Mouse (Mus musculus): ENCODE results near the gene Gata3. TPM values are rescaled to one million over a fixed set of nuclear protein-coding genes. Genes with fewer than 3 reads are reported as not detected.

The Gata3 gene
- polyA plus RNA-seq, 1 experiment from 2014 or later: 16.0 TPM

DNA sequence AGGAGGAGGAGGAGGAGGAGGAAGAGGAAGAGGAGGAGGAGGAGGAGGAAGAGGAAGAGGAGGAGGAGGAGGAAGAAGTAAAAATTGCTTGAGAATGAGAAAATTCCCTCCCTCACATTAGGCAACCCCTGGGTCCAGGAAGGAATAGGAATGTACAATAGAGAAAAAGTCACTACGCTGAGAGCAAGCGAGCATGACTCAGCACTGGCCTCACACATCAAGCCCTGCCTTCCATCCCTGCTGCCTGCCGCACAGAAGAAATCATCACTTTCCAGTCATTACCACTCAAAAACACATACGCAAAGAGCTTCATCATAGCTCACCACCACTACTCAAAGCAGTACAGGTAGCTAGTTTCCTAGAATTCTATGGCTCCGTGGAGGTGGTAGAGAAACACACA, 29.1 kb downstream of the Gata3 start:
- no peaks in the 10 kb centered on the region for H3K27me3 ChIP-seq (replicated peaks)
- 89% methylated on average over 5 of the region's 5 CpGs for WGBS
- H3K4me2 ChIP-seq: no peak overlapping the region
- no peaks in the 10 kb centered on the region for H3K9me3 ChIP-seq (replicated peaks)
- H3K4me1 ChIP-seq: no peaks in the 10 kb centered on the region
- no peak overlapping the region for H3K4me3 ChIP-seq (replicated peaks)
- ATAC-seq (ENCODE audit: low FRiP score): no peak
- H3K36me3 ChIP-seq: no peaks in the 10 kb centered on the region
- H3K27ac ChIP-seq (replicated peaks): no peak overlapping the region
- H3K9ac ChIP-seq (replicated peaks): no peak overlapping the region

DNA sequence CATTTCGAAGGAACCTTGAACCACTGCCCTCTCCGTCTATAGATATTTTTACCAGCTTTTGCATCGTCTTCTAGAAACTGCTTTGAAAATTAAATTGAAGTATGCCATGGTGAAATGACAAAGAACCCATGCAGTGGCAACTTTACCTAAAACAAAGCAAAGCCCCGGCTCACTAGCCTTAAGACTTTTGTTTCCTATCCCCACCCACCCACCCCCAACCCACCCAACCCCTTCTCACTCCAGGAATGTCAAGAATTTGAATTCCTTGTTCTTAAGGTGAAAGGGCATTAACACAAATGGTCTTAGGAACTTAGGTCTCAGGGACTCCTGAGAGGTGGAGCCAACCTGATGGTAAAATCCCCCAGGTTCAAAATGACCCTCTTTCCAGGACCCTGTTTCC, 34.0 kb downstream of the Gata3 start:
- ATAC-seq (ENCODE audit: low FRiP score): no peak
- Histone ChIP-seq H3K9me3 (replicated peaks) (no peaks in the 10 kb centered on the region), H3K4me3 (replicated peaks) (no peak overlapping the region), H3K36me3 (no peaks in the 10 kb centered on the region), H3K4me2 (no peak overlapping the region), H3K27me3 (replicated peaks) (no peaks in the 10 kb centered on the region), H3K9ac (replicated peaks) (no peak overlapping the region), H3K27ac (replicated peaks) (no peak overlapping the region), H3K4me1 (peaks cover 8% of the 10 kb centered on the region)
- whole genome bisulfite sequencing: 44% methylated on average over 3 of the region's 4 CpGs

DNA sequence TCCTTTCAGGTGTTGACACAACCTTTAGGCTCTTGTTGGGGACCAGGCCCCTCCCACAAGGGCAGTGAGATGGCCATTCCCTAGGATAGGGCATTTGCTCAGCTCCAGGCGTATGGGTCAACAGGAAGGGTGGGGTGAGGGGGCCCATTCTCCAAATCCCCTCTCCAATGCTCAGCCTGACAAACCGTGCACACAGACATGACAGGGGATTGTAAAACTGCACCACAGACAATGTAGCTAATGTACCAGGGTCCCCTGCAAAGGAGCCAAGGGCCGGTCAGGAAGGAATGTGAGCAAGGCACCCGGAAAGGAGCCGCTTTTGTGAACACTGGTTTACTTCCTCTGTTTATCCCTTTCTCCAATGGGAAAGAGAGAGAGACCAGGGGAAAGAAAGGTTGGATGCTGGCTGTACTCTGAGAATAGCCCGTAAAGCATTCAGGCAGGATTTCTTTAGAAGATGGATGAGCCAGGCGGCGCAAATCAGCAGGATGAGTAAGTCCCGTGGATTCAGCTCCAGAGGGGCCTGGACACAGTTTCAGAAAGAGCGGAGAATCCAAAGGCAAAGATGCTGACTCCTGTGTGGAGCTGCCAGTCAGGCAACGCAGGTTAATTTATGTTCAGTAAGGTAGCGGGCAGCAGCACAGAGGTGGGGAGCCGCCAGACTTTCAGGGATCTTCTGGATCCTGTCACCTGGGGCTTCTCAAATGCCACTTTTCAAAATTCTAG, 36.8 kb downstream of the Gata3 start:
- H3K27ac ChIP-seq (replicated peaks): no peak overlapping the region
- no peaks in the 10 kb centered on the region for H3K9me3 ChIP-seq (replicated peaks)
- H3K9ac ChIP-seq (replicated peaks): no peak overlapping the region
- 9% methylated on average over 13 of the region's 13 CpGs for WGBS
- H3K4me2 ChIP-seq: peak overlapping the region; percentile 32
- no peak overlapping the region for H3K4me3 ChIP-seq (replicated peaks)
- peaks cover 8% of the 10 kb centered on the region for H3K4me1 ChIP-seq
- no peaks in the 10 kb centered on the region for H3K36me3 ChIP-seq
- H3K27me3 ChIP-seq (replicated peaks): no peaks in the 10 kb centered on the region
- ATAC-seq (ENCODE audit: low FRiP score): peak; percentile 53; the same call in 1 of the 2 replicates

DNA sequence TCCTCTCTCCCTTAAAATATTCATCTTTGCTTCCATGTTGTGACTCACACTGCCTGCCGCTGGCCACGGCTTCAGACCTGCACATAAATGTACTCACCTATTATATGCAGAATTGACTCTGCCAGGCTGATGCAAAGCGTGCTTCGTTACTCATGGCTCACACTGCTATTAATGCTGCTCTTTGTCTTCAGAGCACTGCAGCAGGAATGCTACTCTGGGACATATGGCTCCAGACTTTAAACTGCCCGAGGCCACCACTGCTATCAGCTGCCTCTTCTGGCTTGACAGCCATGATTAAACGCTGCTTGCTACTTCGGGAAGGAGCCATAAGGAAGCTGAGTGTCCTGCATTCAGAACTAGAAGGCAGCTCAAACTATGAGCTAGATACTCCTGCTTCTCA, 54.6 kb downstream of the Gata3 start:
- 37% methylated on average over 7 of the region's 7 CpGs for WGBS
- Histone ChIP-seq H3K27ac (replicated peaks) (no peak overlapping the region), H3K9me3 (replicated peaks) (no peaks in the 10 kb centered on the region), H3K9ac (replicated peaks) (no peak overlapping the region), H3K4me1 (no peaks in the 10 kb centered on the region), H3K4me2 (no peak overlapping the region), H3K36me3 (no peaks in the 10 kb centered on the region), H3K27me3 (replicated peaks) (no peaks in the 10 kb centered on the region), H3K4me3 (replicated peaks) (no peak overlapping the region)
- peak; percentile 55; the same call in 1 of the 2 replicates for ATAC-seq (ENCODE audit: low FRiP score)

DNA sequence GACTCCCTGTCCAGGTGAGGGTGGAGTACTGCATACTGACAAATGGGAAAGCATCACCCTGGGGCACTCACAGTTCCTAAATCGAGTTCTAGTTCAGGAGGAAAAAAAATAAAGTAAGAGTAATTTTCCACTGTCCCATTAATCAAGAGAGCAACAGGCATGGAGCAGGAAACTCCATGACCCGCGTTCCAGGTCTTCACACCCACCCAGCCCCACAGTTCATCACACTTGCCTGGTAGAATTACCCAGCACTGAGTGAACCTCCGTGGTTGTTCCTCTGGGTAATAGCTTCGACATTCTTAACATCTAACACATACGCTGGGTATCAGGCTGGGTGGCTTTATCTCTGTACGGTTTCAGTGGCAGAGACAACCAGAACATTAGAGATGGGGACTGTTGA, 56.1 kb downstream of the Gata3 start:
- Histone ChIP-seq H3K4me2 (no peak overlapping the region), H3K4me3 (replicated peaks) (no peak overlapping the region), H3K27ac (replicated peaks) (no peak overlapping the region), H3K27me3 (replicated peaks) (no peaks in the 10 kb centered on the region), H3K4me1 (no peaks in the 10 kb centered on the region), H3K9ac (replicated peaks) (no peak overlapping the region), H3K9me3 (replicated peaks) (no peaks in the 10 kb centered on the region), H3K36me3 (no peaks in the 10 kb centered on the region)
- 87% methylated on average over 7 of the region's 7 CpGs for WGBS
- ATAC-seq (ENCODE audit: low FRiP score): no peak

DNA sequence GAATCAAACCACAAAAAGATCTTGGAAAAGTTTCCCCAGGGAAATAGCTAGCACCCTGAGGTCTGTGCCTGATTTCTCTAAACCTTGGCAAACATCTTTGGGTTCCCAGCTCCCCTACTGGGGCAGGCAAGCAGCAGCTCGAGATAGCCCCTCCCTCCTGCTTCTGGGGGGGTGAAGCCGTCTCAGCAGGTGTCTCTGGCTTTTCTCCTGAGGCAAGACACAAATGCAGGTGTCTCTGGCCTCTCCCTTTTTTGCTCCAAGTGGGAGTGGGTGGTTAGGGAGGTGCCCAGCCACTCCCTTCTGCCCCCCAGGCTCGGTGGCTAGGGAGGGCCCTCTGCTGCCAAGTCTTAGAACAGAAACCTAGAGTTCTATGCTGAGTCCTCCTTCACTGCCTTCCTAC, 62.2 kb downstream of the Gata3 start:
- Histone ChIP-seq H3K9me3 (replicated peaks) (no peaks in the 10 kb centered on the region), H3K4me3 (replicated peaks) (no peak overlapping the region), H3K36me3 (no peaks in the 10 kb centered on the region), H3K4me1 (no peaks in the 10 kb centered on the region), H3K9ac (replicated peaks) (no peak overlapping the region), H3K27me3 (replicated peaks) (no peaks in the 10 kb centered on the region), H3K4me2 (no peak overlapping the region), H3K27ac (replicated peaks) (no peak overlapping the region)
- WGBS: 31% methylated on average over 3 of the region's 3 CpGs
- no peak for ATAC-seq (ENCODE audit: low FRiP score)

DNA sequence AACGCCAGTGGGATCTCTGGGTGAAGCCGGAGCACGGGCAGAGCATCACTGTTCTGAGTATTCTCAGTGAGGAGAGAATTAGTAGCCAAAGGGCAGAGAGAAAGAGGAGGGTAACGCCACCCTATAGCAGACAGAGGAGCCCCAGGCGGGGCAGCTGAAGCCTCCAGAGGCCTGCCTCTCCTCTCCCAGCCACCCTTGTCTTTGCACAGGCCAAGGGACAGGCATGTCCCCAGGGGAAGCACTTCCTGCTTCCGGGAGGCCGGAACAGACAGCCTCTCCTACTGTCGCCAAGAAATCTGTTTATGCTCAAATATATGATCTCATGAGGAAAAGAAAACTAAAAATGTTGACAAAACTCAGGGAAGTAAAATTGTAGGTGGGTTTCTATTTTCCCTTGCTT, 69.2 kb downstream of the Gata3 start:
- Histone ChIP-seq H3K4me1 (no peaks in the 10 kb centered on the region), H3K27ac (replicated peaks) (no peak overlapping the region), H3K4me3 (replicated peaks) (no peak overlapping the region), H3K9me3 (replicated peaks) (no peaks in the 10 kb centered on the region), H3K27me3 (replicated peaks) (no peaks in the 10 kb centered on the region), H3K4me2 (no peak overlapping the region), H3K36me3 (no peaks in the 10 kb centered on the region), H3K9ac (replicated peaks) (no peak overlapping the region)
- ATAC-seq (ENCODE audit: low FRiP score): no peak
- 87% methylated on average over 8 of the region's 8 CpGs for WGBS

DNA sequence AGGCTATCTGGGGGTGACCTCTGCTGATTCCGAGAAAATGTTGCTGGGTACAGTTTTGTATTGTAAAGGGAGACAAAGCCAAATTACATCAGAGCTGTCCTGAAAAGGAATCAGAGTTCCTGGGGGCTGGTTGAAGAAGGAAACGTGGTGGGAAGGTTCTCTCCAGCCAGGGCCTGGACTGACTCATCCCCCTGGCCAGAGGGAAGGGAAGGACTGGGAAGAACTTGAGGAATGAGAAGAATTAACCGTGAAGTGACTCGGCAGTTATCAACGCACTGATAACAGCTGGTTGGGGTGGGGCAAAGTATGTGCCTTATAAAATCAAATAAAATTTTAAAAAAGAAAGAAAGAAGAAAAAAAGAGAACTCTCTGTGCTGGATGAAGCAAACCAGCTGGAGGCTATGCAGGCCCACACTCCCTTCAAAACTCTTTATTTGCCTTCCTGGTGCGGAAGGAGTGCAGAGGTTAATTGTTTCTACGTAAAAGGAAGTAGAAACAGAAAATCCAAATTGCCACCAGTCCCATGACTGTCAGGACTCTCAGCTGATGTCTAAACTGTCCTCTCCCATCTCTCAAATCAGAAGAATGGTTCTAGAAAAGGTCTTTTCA, 71.6 kb downstream of the Gata3 start:
- Histone ChIP-seq H3K9ac (replicated peaks) (no peak overlapping the region), H3K27ac (replicated peaks) (no peak overlapping the region), H3K27me3 (replicated peaks) (no peaks in the 10 kb centered on the region), H3K4me2 (no peak overlapping the region), H3K4me1 (no peaks in the 10 kb centered on the region), H3K9me3 (replicated peaks) (no peaks in the 10 kb centered on the region), H3K36me3 (no peaks in the 10 kb centered on the region), H3K4me3 (replicated peaks) (no peak overlapping the region)
- no peak for ATAC-seq (ENCODE audit: low FRiP score)
- 80% methylated on average over 7 of the region's 7 CpGs for WGBS

Other genes starting within 250 kb of the Gata3 start
- 0.23 TPM in 1 of 2 replicates, not detected in the other for gene 4930412O13Rik, start 8.8 kb downstream of the Gata3 start, polyA plus RNA-seq (2015; fragmentation: Nextera tagmentation; extraction: Ambion mirVana)
- 0.49 TPM in 1 of 2 replicates, not detected in the other for gene 9230102O04Rik, start 494 bp downstream of the Gata3 start, polyA plus RNA-seq (2015; fragmentation: Nextera tagmentation; extraction: Ambion mirVana)
- 12.0 and 13.1 TPM in 2 replicates for gene Taf3, start 158.6 kb upstream of the Gata3 start, polyA plus RNA-seq (2015; fragmentation: Nextera tagmentation; extraction: Ambion mirVana)
- gene Atp5c1, start 190.5 kb upstream of the Gata3 start, polyA plus RNA-seq (2015; fragmentation: Nextera tagmentation; extraction: Ambion mirVana): 622 and 639 TPM in 2 replicates
- gene Kin, start 190.6 kb upstream of the Gata3 start, polyA plus RNA-seq (2015; fragmentation: Nextera tagmentation; extraction: Ambion mirVana): 26.9 and 30.7 TPM in 2 replicates
- 1.2 and 2.6 TPM in 2 replicates for gene Itih2, start 241.4 kb upstream of the Gata3 start, polyA plus RNA-seq (2015; fragmentation: Nextera tagmentation; extraction: Ambion mirVana)